Mouse (Mus musculus) myocyte (in vitro differentiated cells): ENCODE data around the gene Igf1r.

Experiments
- CEBPB ChIP-seq: IDR thresholded peaks from 2 replicates; pipeline ENCODE4 v1.6.1; 2011; ENCODE audit warnings: mild to moderate bottlenecking, moderate library complexity; ENCODE audit not compliant: poor library complexity, insufficient read depth, severe bottlenecking
- MAX ChIP-seq: IDR thresholded peaks from one replicate; pipeline ENCODE4 v1.6.1; 2011; ENCODE audit warnings: low read depth, mild to moderate bottlenecking, control low read depth
- MYOD1 ChIP-seq, 3 experiments: IDR thresholded peaks; one replicate each; pipeline ENCODE4 v1.6.1; 2011; ENCODE audit warnings: control low read depth in 2 of 3, low read depth in 2 of 3, mild to moderate bottlenecking in 2 of 3, moderate library complexity in 1 of 3; ENCODE audit not compliant: insufficient read length in 2 of 3, control insufficient read depth in 1 of 3
- MYOG ChIP-seq, 3 experiments: IDR thresholded peaks; one replicate each; pipeline ENCODE4 v1.6.1; 2011; ENCODE audit warnings: control low read depth in 2 of 3, low read depth in 2 of 3, mild to moderate bottlenecking in 2 of 3; ENCODE audit not compliant: insufficient read length in 2 of 3, control insufficient read depth in 1 of 3, insufficient read depth in 1 of 3
- POLR2A ChIP-seq: IDR thresholded peaks from one replicate; pipeline ENCODE4 v1.6.1; 2011; ENCODE audit warnings: low read depth, mild to moderate bottlenecking, control low read depth, moderate library complexity; ENCODE audit not compliant: insufficient read length
- POLR2AphosphoS2 ChIP-seq: IDR thresholded peaks from one replicate; pipeline ENCODE4 v1.6.1; 2011; ENCODE audit warnings: low read depth, control low read depth; ENCODE audit not compliant: insufficient read length
- TCF12 ChIP-seq: IDR thresholded peaks from one replicate; pipeline ENCODE4 v1.6.1; 2011; ENCODE audit warnings: mild to moderate bottlenecking, control low read depth; ENCODE audit not compliant: poor library complexity, insufficient read depth, severe bottlenecking
- USF1 ChIP-seq: IDR thresholded peaks from one replicate; pipeline ENCODE4 v1.6.1; 2011; ENCODE audit warnings: low read depth, mild to moderate bottlenecking, control low read depth, moderate library complexity

DNA sequence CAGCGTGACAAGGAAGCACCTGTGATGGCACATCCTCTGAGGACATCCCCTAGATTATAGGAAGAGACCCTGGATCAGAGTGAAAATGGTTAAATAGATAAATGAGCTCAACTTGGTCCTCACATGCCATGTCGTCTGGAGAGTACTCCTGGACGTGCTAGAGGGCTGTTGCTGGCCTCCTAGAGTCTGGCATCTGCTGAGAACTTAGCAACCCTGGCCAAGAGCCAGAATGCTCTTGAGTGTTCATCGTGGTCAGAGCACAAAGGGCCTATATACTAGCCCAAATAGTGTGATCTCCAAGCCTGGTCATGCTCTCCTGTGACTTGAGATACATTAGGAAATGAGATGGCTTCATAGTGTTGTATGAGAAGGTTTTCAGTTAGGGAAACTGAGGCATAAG is 257.8 kb downstream of the Igf1r start:
- no peak for TF ChIP-seq MYOG (IDR thresholded peaks at IDR 0.05; ENCODE audit: control insufficient read depth in 1 of 3, insufficient read depth in 1 of 3, insufficient read length in 2 of 3, low read depth in 2 of 3)
- no peak for TF ChIP-seq MYOD1 (IDR thresholded peaks at IDR 0.05; ENCODE audit: control insufficient read depth in 1 of 3, insufficient read length in 2 of 3, low read depth in 2 of 3)
- TF ChIP-seq CEBPB, result no peak
- TF ChIP-seq MAX, result no peak
- TF ChIP-seq POLR2A, result no peak
- TF ChIP-seq POLR2AphosphoS2, result no peak
- no peak for TF ChIP-seq TCF12
- TF ChIP-seq USF1, result no peak
